Mouse (Mus musculus) CH12.LX (cell line): ENCODE results near the gene Yif1a. TPM values are rescaled to one million over a fixed set of nuclear protein-coding genes. Genes with fewer than 3 reads are reported as not detected.
A peak's percentile ranks its signal among the peaks of the same experiment; 100 is the strongest.

Experiments
- DNase-seq: peaks from one replicate; pipeline ENCODE4 v3.0.0-alpha.2; 2013; ENCODE audit errors: extremely low read depth
- H3K27ac ChIP-seq: 2 replicates; pipeline ENCODE4 v1.5.1; 2012; ENCODE audit warnings: low read depth, mild to moderate bottlenecking, control low read depth, moderate library complexity; ENCODE audit not compliant: insufficient read depth
- H3K27me3 ChIP-seq: replicated peaks from 2 replicates; pipeline ENCODE3; 2012; ENCODE audit warnings: inconsistent platforms
- H3K36me3 ChIP-seq, 2 experiments: replicated peaks in 1 of 2; 2 replicates each; pipeline versions ENCODE3 to v1.6.1; 2012; ENCODE audit warnings: inconsistent platforms in 1 of 2, low read length in 1 of 2, mild to moderate bottlenecking in 1 of 2, mixed read lengths in 1 of 2, moderate library complexity in 1 of 2; ENCODE audit not compliant: control insufficient read depth in 1 of 2, insufficient read depth in 1 of 2
- H3K4me1 ChIP-seq, 2 experiments: 2 replicates each; pipeline ENCODE4 v1.6.1; 2012; ENCODE audit warnings: inconsistent platforms in 1 of 2, moderate library complexity in 1 of 2; ENCODE audit not compliant: insufficient read depth in 2 of 2, control insufficient read depth in 1 of 2
- H3K4me2 ChIP-seq: 2 replicates; pipeline ENCODE4 v1.6.1; 2012; ENCODE audit warnings: low read depth, mild to moderate bottlenecking, control low read depth; ENCODE audit not compliant: poor library complexity, insufficient read depth, severe bottlenecking
- H3K4me3 ChIP-seq, 3 experiments: fragments of 150-350 bp in 1 of 3; sonication (generic) in 1 of 3; replicated peaks in 1 of 3; 2 replicates each; pipeline versions ENCODE3 to v1.5.1; 2011 to 2012; ENCODE audit warnings: low read depth in 2 of 3, low read length in 2 of 3, mild to moderate bottlenecking in 2 of 3, moderate library complexity in 2 of 3, control low read depth in 1 of 3, improper control_type of control experiment in 1 of 3, inconsistent platforms in 1 of 3, mixed read lengths in 1 of 3; ENCODE audit not compliant: poor library complexity in 1 of 3
- H3K79me2 ChIP-seq: replicated peaks from 2 replicates; pipeline ENCODE4 v1.6.1; 2012; ENCODE audit warnings: mild to moderate bottlenecking, moderate library complexity; ENCODE audit not compliant: control insufficient read depth, poor library complexity, insufficient read depth, severe bottlenecking; ENCODE audit errors: extremely low read depth
- H3K9ac ChIP-seq: 2 replicates; pipeline ENCODE4 v1.6.1; 2012; ENCODE audit warnings: low read depth, mild to moderate bottlenecking, control low read depth, moderate library complexity; ENCODE audit not compliant: insufficient read depth
- H3K9me3 ChIP-seq: replicated peaks from 2 replicates; pipeline ENCODE3; 2012; ENCODE audit warnings: low read length, inconsistent platforms, mixed read lengths
- BHLHE40 ChIP-seq: IDR thresholded peaks from 2 replicates; pipeline ENCODE4 v1.6.1; 2011; ENCODE audit warnings: mild to moderate bottlenecking, low read depth, low read length, improper control_type of control experiment
- CHD2 ChIP-seq: IDR thresholded peaks from 2 replicates; pipeline ENCODE4 v1.6.1; 2011; ENCODE audit warnings: low read length, improper control_type of control experiment
- CTCF ChIP-seq, 2 experiments: IDR thresholded peaks in 1 of 2; conservative IDR thresholded peaks in 1 of 2; 2 replicates each; pipeline ENCODE4 v1.5.1; 2011 to 2012; ENCODE audit warnings: low read depth in 2 of 2, low read length in 2 of 2, improper control_type of control experiment in 1 of 2, inconsistent platforms in 1 of 2, mild to moderate bottlenecking in 1 of 2, moderate library complexity in 1 of 2
- E2F4 ChIP-seq: IDR thresholded peaks from 2 replicates; pipeline ENCODE4 v1.6.1; 2011; ENCODE audit warnings: low read depth, low read length, improper control_type of control experiment; ENCODE audit not compliant: insufficient replicate concordance
- EP300 ChIP-seq: IDR thresholded peaks from 2 replicates; pipeline ENCODE4 v1.6.1; 2011; ENCODE audit warnings: low read length, improper control_type of control experiment
- GABPA ChIP-seq: IDR thresholded peaks from 2 replicates; pipeline ENCODE4 v1.6.1; 2012; ENCODE audit warnings: low read depth, low read length, improper control_type of control experiment, inconsistent platforms; ENCODE audit not compliant: insufficient replicate concordance
- HCFC1 ChIP-seq: IDR thresholded peaks from 2 replicates; pipeline ENCODE4 v1.6.1; 2012; ENCODE audit warnings: low read depth, mild to moderate bottlenecking, inconsistent platforms, low read length, improper control_type of control experiment
- JUND ChIP-seq: conservative IDR thresholded peaks from 2 replicates; pipeline ENCODE4 v1.6.1; 2011; ENCODE audit warnings: low read depth, low read length, improper control_type of control experiment
- MXI1 ChIP-seq: IDR thresholded peaks from 2 replicates; pipeline ENCODE4 v1.6.1; 2011; ENCODE audit warnings: mild to moderate bottlenecking, low read depth, low read length, improper control_type of control experiment
- NELFE ChIP-seq: IDR thresholded peaks from 2 replicates; pipeline ENCODE4 v1.6.1; 2011; ENCODE audit warnings: low read depth, low read length, improper control_type of control experiment
- NRF1 ChIP-seq: IDR thresholded peaks from 2 replicates; pipeline ENCODE4 v1.6.1; 2014; ENCODE audit warnings: low read depth, mild to moderate bottlenecking, inconsistent platforms, low read length, improper control_type of control experiment, moderate library complexity
- POLR2A ChIP-seq: IDR thresholded peaks from 2 replicates; pipeline ENCODE4 v1.6.1; 2011; ENCODE audit warnings: low read depth, mild to moderate bottlenecking, improper control_type of control experiment, low read length
- SIN3A ChIP-seq: IDR thresholded peaks from 2 replicates; pipeline ENCODE4 v1.6.1; 2012; ENCODE audit warnings: low read length, improper control_type of control experiment, inconsistent platforms
- SMC3 ChIP-seq: IDR thresholded peaks from 2 replicates; pipeline ENCODE4 v1.6.1; 2011; ENCODE audit warnings: low read depth, low read length, improper control_type of control experiment
- TCF12 ChIP-seq: IDR thresholded peaks from 2 replicates; pipeline ENCODE4 v1.6.1; 2014; ENCODE audit warnings: low read depth, mild to moderate bottlenecking, inconsistent platforms, low read length, improper control_type of control experiment
- UBTF ChIP-seq: IDR thresholded peaks from 2 replicates; pipeline ENCODE4 v1.6.1; 2012; ENCODE audit warnings: low read depth, mild to moderate bottlenecking, inconsistent platforms, low read length, improper control_type of control experiment, moderate library complexity
- USF1 ChIP-seq: IDR thresholded peaks from 2 replicates; pipeline ENCODE4 v1.6.1; 2014; ENCODE audit warnings: low read depth, mild to moderate bottlenecking, inconsistent platforms, low read length, improper control_type of control experiment
- USF2 ChIP-seq: conservative IDR thresholded peaks from 2 replicates; pipeline ENCODE4 v1.6.1; 2011; ENCODE audit warnings: low read depth, low read length, improper control_type of control experiment
- ZMIZ1 ChIP-seq: IDR thresholded peaks from 2 replicates; pipeline ENCODE4 v1.6.1; 2012; ENCODE audit warnings: low read depth, mild to moderate bottlenecking, inconsistent platforms, low read length, improper control_type of control experiment
- ZNF384 ChIP-seq: IDR thresholded peaks from 2 replicates; pipeline ENCODE4 v1.6.1; 2012; ENCODE audit warnings: low read depth, low read length, improper control_type of control experiment, inconsistent platforms
- dilution Hi-C: fragments of 300-500 bp; cut with MboI; formaldehyde crosslinking; loops from 2 replicates; pipeline ENCODE4 v1.14.3; 2020; ENCODE audit warnings: low sequenced_read_pairs; ENCODE audit not compliant: extremely low pct_unique_long_range_greater_than_20kb, extremely low pct_ligation_motif_present
- in situ Hi-C: fragments of 300-500 bp; cut with MboI; formaldehyde crosslinking; loops from 3 replicates; pipeline ENCODE4 v1.14.3; 2019; ENCODE audit warnings: low sequenced_read_pairs, low pct_ligation_motif_present, low pct_unique_long_range_greater_than_20kb, mixed read lengths
- polyA plus RNA-seq: library from polyadenylated mRNA; unstranded; fragments of >175 nt; gene quantifications from 2 replicates; pipeline ENCODE4 v1.2.1, GENCODE M21; 2012; ENCODE audit warnings: low read depth; ENCODE audit not compliant: insufficient read length
- total RNA-seq, 2 experiments: library from RNA; depleted of rRNA; stranded (reverse); fragments of 300-350 nt in 1 of 2; fragments of >200 nt in 1 of 2; gene quantifications; 2 replicates each; pipeline ENCODE4 v1.2.3; 2012 to 2014

The Yif1a gene
- total and polyA plus RNA-seq, 3 experiments = 33.1 to 72.4 (median 65.0) TPM

DNA sequence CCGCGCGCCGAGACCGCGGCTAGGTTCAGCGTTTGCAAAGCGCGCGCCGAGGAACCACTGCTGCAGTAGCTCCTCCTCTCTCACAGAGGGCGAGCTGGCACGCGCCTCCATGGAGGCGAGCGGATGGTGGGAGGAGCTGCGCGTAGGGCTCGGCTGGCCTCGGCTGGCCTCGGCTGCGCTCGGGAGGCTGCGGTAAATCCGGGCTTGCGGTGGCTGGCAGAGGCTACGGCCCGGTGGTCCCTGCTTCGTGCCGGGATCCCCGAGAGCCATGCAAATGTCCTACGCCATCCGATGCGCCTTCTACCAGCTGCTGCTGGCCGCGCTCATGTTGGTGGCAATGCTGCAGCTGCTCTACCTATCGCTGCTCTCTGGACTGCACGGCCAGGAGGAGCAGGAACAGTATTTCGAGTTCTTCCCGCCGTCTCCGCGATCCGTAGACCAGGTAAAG lies 49.6 kb upstream of the Yif1a start, which contains the start of the genes B4gat1 and AC124502.3:
B4gat1 (plus strand) TSS at position 118 of the 448 bp plus-strand sequence.
AC124502.3 (plus strand) TSS at position 183 of the 448 bp plus-strand sequence.
- in situ Hi-C loops = no loop called here
- H3K4me1 ChIP-seq = peaks cover 12 to 40% of the 10 kb centered on the region in 2 experiments

DNA sequence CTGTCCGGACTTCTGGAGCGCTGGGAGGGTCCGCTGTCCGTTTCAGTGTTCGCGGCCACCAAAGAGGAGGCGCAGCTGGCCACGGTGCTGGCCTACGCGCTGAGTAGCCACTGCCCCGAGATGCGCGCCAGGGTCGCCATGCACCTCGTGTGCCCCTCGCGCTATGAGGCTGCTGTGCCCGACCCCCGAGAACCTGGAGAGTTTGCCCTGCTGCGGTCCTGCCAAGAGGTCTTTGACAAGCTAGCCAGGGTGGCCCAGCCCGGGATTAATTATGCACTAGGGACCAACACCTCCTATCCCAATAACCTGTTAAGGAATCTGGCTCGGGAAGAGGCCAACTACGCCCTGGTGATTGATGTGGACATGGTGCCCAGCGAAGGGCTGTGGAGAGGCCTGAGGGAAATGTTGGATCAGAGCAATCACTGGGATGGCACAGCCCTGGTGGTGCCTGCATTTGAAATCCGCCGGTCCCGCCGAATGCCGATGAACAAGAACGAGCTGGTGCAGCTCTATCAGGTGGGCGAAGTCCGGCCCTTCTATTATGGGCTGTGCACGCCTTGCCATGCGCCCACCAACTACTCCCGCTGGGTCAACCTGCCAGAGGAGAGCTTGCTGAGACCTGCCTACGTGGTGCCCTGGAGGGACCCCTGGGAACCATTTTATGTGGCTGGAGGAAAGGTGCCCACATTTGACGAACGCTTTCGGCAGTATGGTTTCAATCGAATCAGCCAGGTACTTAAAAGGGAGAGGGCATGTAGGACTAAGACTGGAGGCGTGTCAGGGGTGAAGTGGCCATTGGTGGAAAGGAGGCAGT lies 48.8 kb upstream of the Yif1a start:
- peaks cover 7% of the 10 kb centered on the region for H3K27me3 ChIP-seq
- peaks cover 12 to 40% of the 10 kb centered on the region in 2 experiments for H3K4me1 ChIP-seq
- no peaks in the 10 kb centered on the region for H3K9me3 ChIP-seq
- H3K4me2 ChIP-seq = peak overlapping the region; percentile 75
- H3K27ac ChIP-seq = no peak overlapping the region
- dilution Hi-C loops (no loop called here), in situ Hi-C loops (loop anchor here (5.0 kb wide), 1 partner anchor 48 kb away; the partner anchor contains the start of genes Tmem151a and Yif1a)
- TF ChIP-seq CHD2 (no peak), SMC3 (no peak), USF2 (no peak), HCFC1 (no peak), ZNF384 (no peak), SIN3A (no peak), E2F4 (no peak), USF1 (no peak), JUND (no peak), GABPA (no peak), UBTF (no peak)
- peak overlapping the region; percentile 41 for H3K9ac ChIP-seq
- no peak for DNase-seq
- peak overlapping the region; percentile 69 to 86 (median 79) for H3K4me3 ChIP-seq
- peaks cover 3 to 18% of the 10 kb centered on the region in 2 experiments for H3K36me3 ChIP-seq
- peaks cover 11% of the 10 kb centered on the region for H3K79me2 ChIP-seq

More for the DNA sequence above, 49.6 kb upstream of the Yif1a start, which contains the start of the genes B4gat1 and AC124502.3:
- H3K4me2 ChIP-seq = peak within 1 kb of the TSS; percentile 82
- H3K27me3 ChIP-seq = peaks cover 7% of the 10 kb centered on the region
- H3K4me3 ChIP-seq = peak within 1 kb of the TSS; percentile 69 to 86 (median 79)
- H3K36me3 ChIP-seq = peaks cover 3 to 11% of the 10 kb centered on the region in 2 experiments
- TF ChIP-seq NELFE = peak; percentile 65; the same call in 1 of the 2 replicates
- TF ChIP-seq BHLHE40 = peak; percentile 47; the same call in 1 of the 2 replicates
- no peak for TF ChIP-seq GABPA
- TF ChIP-seq SMC3 = no peak
- TF ChIP-seq EP300 = no peak
- TF ChIP-seq ZMIZ1 = peak; percentile 77
- peak; percentile 79 for TF ChIP-seq POLR2A
- TF ChIP-seq CTCF (conservative IDR thresholded peaks at IDR 0.05 in 1 of 2, IDR thresholded peaks at IDR 0.05 in 1 of 2; ENCODE audit: low read depth in 2 of 2, low read length in 2 of 2) = peak in 1 of 2 experiments; percentile 52; a peak in 2 of 4 replicates
- TF ChIP-seq SIN3A = peak; percentile 69; the same call in 1 of the 2 replicates
- peak; percentile 70; the same call in 1 of the 2 replicates for TF ChIP-seq MXI1
- TF ChIP-seq TCF12 = peak; percentile 58; the same call in 1 of the 2 replicates
- no peak for TF ChIP-seq USF1
- peak; percentile 54 for TF ChIP-seq NRF1
- TF ChIP-seq E2F4 = no peak
- no peaks in the 10 kb centered on the region for H3K9me3 ChIP-seq
- peak within 1 kb of the TSS; percentile 62 for H3K9ac ChIP-seq
- H3K79me2 ChIP-seq = peaks cover 11% of the 10 kb centered on the region
- no peak within 1 kb of the TSS for H3K27ac ChIP-seq
- DNase-seq = peak; percentile 84
- dilution Hi-C loops = no loop called here
